Mouse (Mus musculus) small intestine, adult 2 months (tissue): ENCODE measurements around the gene Srp68. TPM values are rescaled to one million over a fixed set of nuclear protein-coding genes. Genes with fewer than 3 reads are reported as not detected.

Source experiments
- H3K27ac ChIP-seq: fragments of 200-500 bp; 2 replicates; pipeline ENCODE4 v1.5.1; 2012; ENCODE audit warnings: low read depth, low read length, control low read depth, inconsistent platforms; ENCODE audit not compliant: insufficient read depth
- H3K27me3 ChIP-seq: fragments of 200-500 bp; 2 replicates; pipeline ENCODE4 v1.6.1; 2012; ENCODE audit warnings: mild to moderate bottlenecking, moderate library complexity, low read length, inconsistent platforms; ENCODE audit not compliant: control insufficient read depth, insufficient read depth
- H3K36me3 ChIP-seq: fragments of 200-500 bp; 2 replicates; pipeline ENCODE4 v1.6.1; 2012; ENCODE audit warnings: mild to moderate bottlenecking, low read length, control low read depth, inconsistent platforms; ENCODE audit not compliant: control insufficient read depth, insufficient read depth
- H3K4me1 ChIP-seq: fragments of 200-500 bp; 2 replicates; pipeline ENCODE4 v1.6.1; 2012; ENCODE audit warnings: low read length, inconsistent platforms, mixed read lengths; ENCODE audit not compliant: control insufficient read depth, insufficient read depth, insufficient read length
- H3K4me3 ChIP-seq: fragments of 200-500 bp; 2 replicates; pipeline ENCODE4 v1.5.1; 2012; ENCODE audit warnings: low read depth, mild to moderate bottlenecking, control low read depth, inconsistent platforms, low read length, moderate library complexity
- CTCF ChIP-seq: fragments of 200-500 bp; IDR thresholded peaks from 2 replicates; pipeline ENCODE4 v1.5.1; 2012; ENCODE audit warnings: low read depth, mild to moderate bottlenecking, control low read depth, inconsistent platforms, low read length, moderate library complexity, mixed read lengths; ENCODE audit not compliant: insufficient replicate concordance, insufficient read length; ENCODE audit errors: extremely low read depth
- POLR2A ChIP-seq: fragments of 200-500 bp; IDR thresholded peaks from 2 replicates; pipeline ENCODE4 v1.6.1; 2012; ENCODE audit warnings: low read depth, mild to moderate bottlenecking, control low read depth, inconsistent platforms, low read length, moderate library complexity
- WGBS: fragments of 180-500 bp; shearing (Covaris S2); methylation state at CpG from one replicate; pipeline ENCODE4 v1.1.7; 2018; 5-methylcytosine and 5-hydroxymethylcytosine counted together
- polyA plus RNA-seq: library from polyadenylated mRNA; depleted of rRNA; stranded (reverse); fragments of >200 nt; gene quantifications from 2 replicates; pipeline ENCODE4 v1.2.3, GENCODE M21; 2012; rRNA removed

The Srp68 gene
- polyA plus RNA-seq: 21.2 and 39.0 TPM in 2 replicates

DNA sequence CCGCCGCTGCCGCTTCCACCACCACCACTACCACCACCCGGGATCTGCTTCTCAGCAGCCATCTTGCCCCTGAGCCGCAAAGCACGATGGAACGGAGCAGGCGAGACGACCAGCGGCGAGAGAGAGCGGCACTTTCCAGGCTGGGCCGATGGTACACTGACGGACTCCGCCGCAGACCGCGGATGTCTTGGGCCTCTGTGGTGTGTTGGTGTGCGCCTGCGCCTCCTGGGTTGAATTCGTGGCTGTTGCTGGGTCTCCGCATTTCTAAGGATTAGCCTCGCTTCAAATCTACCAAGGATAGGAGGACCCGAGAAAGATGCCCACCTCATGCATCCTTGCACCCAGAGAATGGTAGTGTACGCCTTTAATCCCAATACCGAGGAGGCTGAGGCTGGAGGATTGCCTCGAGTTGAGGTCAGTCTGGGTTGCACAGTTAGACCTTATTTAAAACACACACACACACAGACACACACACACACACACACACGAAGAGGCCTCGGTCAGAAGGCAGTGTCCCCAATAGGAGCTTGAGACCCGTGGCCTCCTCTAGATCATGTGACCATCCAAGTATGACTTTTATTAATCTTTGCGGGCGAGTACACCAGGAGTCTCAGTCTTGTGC, at the start of gene Srp68:
Gene Srp68 (minus strand): TSS at position 173 of the 622 bp plus-strand sequence.
- Histone ChIP-seq H3K4me1 (peaks cover 2% of the 10 kb centered on the region; the same call in 1 of the 2 replicates), H3K27ac (peak within 1 kb of the TSS; percentile 68), H3K36me3 (peaks cover 7% of the 10 kb centered on the region), H3K4me3 (peak within 1 kb of the TSS; percentile 84), H3K27me3 (no peaks in the 10 kb centered on the region)
- WGBS: under 1% methylated on average over 32 of the region's 32 CpGs
- no peak for TF ChIP-seq CTCF
- TF ChIP-seq POLR2A: peak; percentile 74

DNA sequence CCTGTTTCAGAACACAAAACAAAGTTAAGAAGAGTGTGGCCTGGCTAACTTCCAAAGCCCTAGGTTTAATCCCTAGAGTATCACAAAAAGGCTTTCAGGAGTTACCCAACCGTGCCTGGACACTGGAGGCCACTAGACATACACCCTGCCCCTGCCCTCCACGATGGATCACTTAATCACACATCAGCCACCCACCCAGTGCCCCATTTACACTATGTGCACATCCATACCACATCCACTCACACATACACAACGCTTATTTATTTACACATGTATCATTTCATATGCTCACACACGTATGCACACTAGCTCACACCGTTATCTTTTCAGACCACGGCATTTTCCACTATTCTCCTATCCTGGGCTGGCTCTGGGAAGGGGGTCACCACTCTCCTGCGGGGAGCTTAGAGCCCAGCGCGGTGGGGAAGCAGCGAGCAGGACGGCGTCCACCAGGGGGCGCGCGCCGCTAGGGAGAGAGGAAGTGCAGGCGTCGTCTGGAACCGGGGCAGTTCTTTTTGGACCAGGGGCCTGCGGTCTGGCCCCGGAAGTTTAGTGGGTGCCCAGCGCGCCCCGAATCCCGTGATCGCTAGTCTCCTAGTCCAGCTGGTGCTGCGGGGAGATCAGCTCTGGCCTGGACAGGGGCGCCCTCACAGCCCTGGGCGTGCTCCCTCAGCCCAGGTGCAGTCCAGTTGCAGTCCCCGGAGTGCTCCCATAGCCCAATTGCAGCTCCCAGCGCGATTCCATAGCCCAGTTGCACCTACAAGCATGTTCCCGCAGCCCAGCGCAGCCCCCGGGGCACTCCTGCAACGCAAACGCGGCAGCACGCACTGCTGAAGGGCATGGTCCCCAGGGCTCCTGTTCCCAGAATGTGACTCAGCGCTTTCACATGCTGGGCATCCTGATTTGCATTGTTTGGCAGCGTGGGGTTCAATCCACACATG, 45.0 kb upstream of the Srp68 start:
- 2% methylated on average over 41 of the region's 41 CpGs for WGBS
- peak overlapping the region; percentile 63 for H3K4me3 ChIP-seq
- TF ChIP-seq POLR2A: no peak
- TF ChIP-seq CTCF: peak; percentile 86
- no peaks in the 10 kb centered on the region for H3K27me3 ChIP-seq
- H3K36me3 ChIP-seq: no peaks in the 10 kb centered on the region
- peaks cover 3% of the 10 kb centered on the region for H3K4me1 ChIP-seq
- no peak overlapping the region for H3K27ac ChIP-seq

DNA sequence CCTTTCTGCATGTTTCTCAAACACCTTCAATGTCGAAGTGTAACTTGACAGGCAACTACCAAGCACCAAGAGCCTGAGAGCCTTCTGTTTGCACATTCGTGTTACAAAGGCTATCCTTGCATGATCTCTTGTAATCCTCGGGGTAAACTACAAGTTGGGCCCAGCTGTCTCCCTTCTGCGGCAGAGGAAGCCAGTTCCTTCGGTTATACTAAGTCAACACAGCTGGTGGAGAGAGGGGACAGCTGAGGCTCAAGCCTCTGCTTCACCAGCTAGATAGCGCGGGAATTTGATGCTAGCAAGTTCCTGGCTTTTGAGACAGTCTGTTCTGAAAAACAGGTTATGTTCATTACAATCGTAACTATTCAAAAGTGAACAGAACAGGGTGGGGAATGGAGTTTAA, 38.3 kb upstream of the Srp68 start:
- no peak overlapping the region for H3K4me3 ChIP-seq
- TF ChIP-seq CTCF (no peak), POLR2A (no peak)
- WGBS: 29% methylated on average over 8 of the region's 8 CpGs
- H3K4me1 ChIP-seq: no peaks in the 10 kb centered on the region; the same call in 1 of the 2 replicates
- no peaks in the 10 kb centered on the region for H3K36me3 ChIP-seq
- no peak overlapping the region for H3K27ac ChIP-seq
- H3K27me3 ChIP-seq: no peaks in the 10 kb centered on the region

DNA sequence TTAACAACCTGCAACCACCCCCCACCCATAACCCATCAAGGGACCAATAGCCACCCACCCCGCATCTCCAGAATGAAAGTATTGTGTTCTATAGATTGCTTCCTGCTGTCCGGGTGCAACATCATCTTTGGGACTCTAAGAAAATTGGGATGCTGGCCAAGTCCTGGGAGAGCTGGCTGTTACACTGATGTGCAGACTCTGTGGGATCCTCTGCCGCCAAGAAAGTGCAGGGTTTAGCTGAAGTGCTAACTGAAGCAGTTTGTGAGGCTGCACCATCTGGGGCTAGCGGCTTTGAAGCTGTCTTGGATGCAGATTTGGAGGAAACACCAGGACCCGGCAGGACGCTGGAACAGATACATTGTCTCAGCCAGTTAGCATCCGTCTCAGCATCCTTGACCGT, 37.2 kb upstream of the Srp68 start:
- TF ChIP-seq CTCF (no peak), POLR2A (no peak)
- 36% methylated on average over 8 of the region's 8 CpGs for WGBS
- Histone ChIP-seq H3K27me3 (no peaks in the 10 kb centered on the region), H3K27ac (no peak overlapping the region), H3K4me3 (no peak overlapping the region), H3K4me1 (peaks cover 3% of the 10 kb centered on the region; the same call in 1 of the 2 replicates), H3K36me3 (no peaks in the 10 kb centered on the region)

DNA sequence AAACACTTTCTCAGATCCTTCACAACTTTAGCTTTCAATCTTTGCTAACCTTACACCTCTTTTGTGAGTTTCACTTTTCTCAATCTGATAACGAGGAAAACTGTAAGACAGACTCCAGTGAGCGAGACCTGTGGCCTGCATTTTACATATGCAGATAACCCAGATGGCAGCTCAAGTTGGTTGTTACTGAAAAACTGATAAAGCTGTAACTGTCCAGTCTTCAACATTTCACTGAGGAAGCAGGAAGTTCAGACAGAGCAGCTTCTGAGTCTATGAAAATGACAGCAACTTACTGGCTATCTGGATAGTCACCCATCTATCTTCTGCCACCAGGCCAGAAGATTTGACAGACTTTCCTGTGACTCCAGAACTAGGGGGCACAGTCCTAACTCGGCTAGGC, 35.6 kb upstream of the Srp68 start:
- no peak overlapping the region for H3K4me3 ChIP-seq
- WGBS: 70% methylated on average over 3 of the region's 3 CpGs
- H3K27me3 ChIP-seq: no peaks in the 10 kb centered on the region
- H3K36me3 ChIP-seq: peaks cover 3% of the 10 kb centered on the region
- no peak for TF ChIP-seq CTCF
- TF ChIP-seq POLR2A: no peak
- H3K4me1 ChIP-seq: peaks cover 6% of the 10 kb centered on the region; the same call in 1 of the 2 replicates
- no peak overlapping the region for H3K27ac ChIP-seq

DNA sequence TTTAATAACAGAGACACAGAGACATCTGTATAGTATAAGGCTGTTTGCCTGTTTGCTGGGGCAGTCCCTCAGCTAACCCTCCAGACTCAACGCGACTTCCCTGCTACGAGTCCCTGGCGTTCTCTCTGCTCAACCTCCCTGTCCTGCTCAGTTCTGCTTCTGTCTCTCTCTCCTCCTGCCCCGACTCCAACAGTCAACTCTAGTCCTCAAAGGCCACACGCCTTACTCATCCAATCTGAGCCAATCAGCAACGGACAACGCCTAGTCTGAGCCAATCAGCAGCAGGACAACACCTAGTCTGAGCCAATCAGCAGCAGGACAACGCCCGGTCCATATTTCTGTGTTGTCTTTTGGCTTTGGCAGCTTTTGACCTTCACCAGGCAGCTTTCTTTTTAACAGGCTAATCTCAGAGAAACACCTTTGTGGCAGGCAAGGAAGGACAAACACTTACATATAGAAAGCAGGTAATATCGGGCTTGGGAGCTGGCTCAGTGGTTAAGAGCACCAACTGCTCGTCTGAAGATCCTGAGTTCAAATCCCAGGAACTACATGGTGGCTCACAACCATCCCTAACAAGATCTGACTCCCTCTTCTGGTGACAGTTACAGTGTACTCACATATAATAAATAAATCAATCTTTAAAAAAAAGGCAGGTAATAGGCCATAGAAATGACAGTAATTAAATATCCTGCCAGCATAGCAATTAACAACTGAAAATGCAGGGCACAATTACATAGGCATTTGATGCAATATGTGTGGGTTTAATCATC, 33.9 kb upstream of the Srp68 start:
- no peak overlapping the region for H3K4me3 ChIP-seq
- TF ChIP-seq POLR2A (no peak), CTCF (no peak)
- H3K4me1 ChIP-seq: peaks cover 6% of the 10 kb centered on the region; the same call in 1 of the 2 replicates
- no peak overlapping the region for H3K27ac ChIP-seq
- no peaks in the 10 kb centered on the region for H3K27me3 ChIP-seq
- 87% methylated on average over 12 of the region's 12 CpGs for WGBS
- peaks cover 15% of the 10 kb centered on the region for H3K36me3 ChIP-seq
